Mouse (Mus musculus) brain, embryonic 14.5 days (tissue): ENCODE measurements at regions not wholly inside any gene's neighbourhood (a gene's known extent, or its start where the extent isn't known, plus 50 kb on each side); places are given as distances from the start of the nearest gene placed in this dataset.

Experiments
- CTCF ChIP-seq: fragments of 200-500 bp; IDR thresholded peaks from 2 replicates; pipeline ENCODE4 v1.5.1; 2012; ENCODE audit warnings: inconsistent platforms, mild to moderate bottlenecking, moderate library complexity, borderline replicate concordance; ENCODE audit not compliant: insufficient read depth, insufficient read length; ENCODE audit errors: extremely low read depth
- POLR2A ChIP-seq: fragments of 200-500 bp; IDR thresholded peaks from 2 replicates; pipeline ENCODE4 v1.6.1; 2012; ENCODE audit warnings: mild to moderate bottlenecking, inconsistent platforms, borderline replicate concordance; ENCODE audit not compliant: poor library complexity, insufficient read depth, insufficient read length, severe bottlenecking; ENCODE audit errors: extremely low read depth

GRCm38 (mm10) chr10:66593506-66593905 is 502.4 kb upstream of the Jmjd1c start:
- no peak for TF ChIP-seq POLR2A
- no peak for TF ChIP-seq CTCF
